Mouse (Mus musculus): ENCODE results near the gene Kctd13.
"Not testable (repeated sequence)": the region's sequence is repeated elsewhere in the genome, so short reads cannot be mapped to it uniquely, and the experiment has no call there.

DNA sequence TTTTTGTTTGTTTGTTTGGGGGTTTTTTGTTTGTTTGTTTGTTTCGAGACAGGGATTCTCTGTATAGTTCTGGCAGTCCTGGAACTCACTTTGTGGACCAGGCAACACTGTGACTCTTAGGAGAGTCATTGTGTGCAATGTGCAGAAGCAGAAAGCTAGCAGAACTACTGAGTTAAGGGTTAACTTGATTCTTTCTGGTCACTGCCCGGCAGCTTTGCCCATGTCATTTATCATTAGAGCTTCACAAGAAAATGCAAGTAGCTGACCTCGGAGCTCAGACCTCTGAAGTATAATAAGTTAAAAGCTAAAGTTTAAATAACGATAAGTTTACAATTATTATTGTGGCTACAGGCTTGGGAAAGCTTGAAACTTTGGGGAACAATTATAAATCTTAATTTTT is 10.3 kb upstream of the Kctd13 start:
- TF ChIP-seq SMC3 (IDR thresholded peaks at IDR 0.05; ENCODE audit: low read depth, low read length); E2F4 (IDR thresholded peaks at IDR 0.05; ENCODE audit: insufficient replicate concordance, low read depth, low read length); MYC (IDR thresholded peaks at IDR 0.05; ENCODE audit: low read depth, low read length); EP300 (IDR thresholded peaks at IDR 0.05; ENCODE audit: low read length); POLR2A (IDR thresholded peaks at IDR 0.05; ENCODE audit: low read depth, low read length); POLR2AphosphoS2 (IDR thresholded peaks at IDR 0.05; ENCODE audit: low read depth, low read length); MAZ (IDR thresholded peaks at IDR 0.05; ENCODE audit: low read depth, low read length); SIN3A (IDR thresholded peaks at IDR 0.05; ENCODE audit: low read length); CTCF (conservative IDR thresholded peaks at IDR 0.05 in 1 of 2, IDR thresholded peaks at IDR 0.05 in 1 of 2; ENCODE audit: low read depth in 2 of 2, low read length in 2 of 2); RCOR1 (conservative IDR thresholded peaks at IDR 0.05; ENCODE audit: low read depth, low read length); ZNF384 (IDR thresholded peaks at IDR 0.05; ENCODE audit: low read depth, low read length); TCF12 (IDR thresholded peaks at IDR 0.05; ENCODE audit: low read depth, low read length): not testable (repeated sequence)

Data from CH12.LX (cell line).